Mouse (Mus musculus): Measurements from ENCODE around the gene 4931428F04Rik. TPM values are rescaled to one million over a fixed set of nuclear protein-coding genes. Genes with fewer than 3 reads are reported as not detected.

Gene 4931428F04Rik
- 96.2 and 101 TPM in 2 replicates for polyA plus RNA-seq (2015; fragmentation: Nextera tagmentation; extraction: Ambion mirVana)

- peak within 1 kb of the TSS; percentile 65 for H3K9ac ChIP-seq (replicated peaks)
- WGBS, result 1% methylated on average over 43 of the region's 43 CpGs
- peak within 1 kb of the TSS; percentile 93 for H3K27ac ChIP-seq (replicated peaks)
- H3K36me3 ChIP-seq, result peaks cover 5% of the 10 kb centered on the region
- peak; percentile 39 for ATAC-seq (replicated peaks)
- peak within 1 kb of the TSS; percentile 56 for H3K4me3 ChIP-seq
- peaks cover 54% of the 10 kb centered on the region for H3K4me1 ChIP-seq
- H3K4me2 ChIP-seq (replicated peaks), result peak within 1 kb of the TSS; percentile 86
- H3K9me3 ChIP-seq, result no peaks in the 10 kb centered on the region
- 0 out of 2 replicates have a peak, but pooled peaks cover 4% of the 10 kb centered on the region for H3K27me3 ChIP-seq
Observed at GRCm38 (mm10) chr8:105289805-105290460, at the start of gene 4931428F04Rik. 4931428F04Rik (minus strand) TSS chr8:105289864.

GRCm38 (mm10) chr8:105338992-105339391, 49.3 kb upstream of the 4931428F04Rik start:
- 71% methylated on average over 4 of the region's 4 CpGs for WGBS
- Histone ChIP-seq H3K36me3 (no peaks in the 10 kb centered on the region; the same call in 1 of the 2 replicates), H3K9me3 (no peaks in the 10 kb centered on the region), H3K4me3 (no peak overlapping the region), H3K9ac (replicated peaks) (no peak overlapping the region), H3K4me2 (replicated peaks) (no peak overlapping the region), H3K27me3 (no peaks in the 10 kb centered on the region), H3K4me1 (no peaks in the 10 kb centered on the region), H3K27ac (replicated peaks) (no peak overlapping the region)
- no peak for ATAC-seq (replicated peaks)

- Histone ChIP-seq H3K9ac (replicated peaks) (no peak overlapping the region), H3K27me3 (no peaks in the 10 kb centered on the region), H3K9me3 (no peaks in the 10 kb centered on the region), H3K4me2 (replicated peaks) (no peak overlapping the region), H3K36me3 (peaks cover 9% of the 10 kb centered on the region), H3K4me1 (no peaks in the 10 kb centered on the region), H3K4me3 (no peak overlapping the region), H3K27ac (replicated peaks) (no peak overlapping the region)
- no peak for ATAC-seq (replicated peaks)
- 49% methylated on average over 32 of the region's 32 CpGs for WGBS
Observed at GRCm38 (mm10) chr8:105336373-105337130, 46.9 kb upstream of the 4931428F04Rik start.

DNA sequence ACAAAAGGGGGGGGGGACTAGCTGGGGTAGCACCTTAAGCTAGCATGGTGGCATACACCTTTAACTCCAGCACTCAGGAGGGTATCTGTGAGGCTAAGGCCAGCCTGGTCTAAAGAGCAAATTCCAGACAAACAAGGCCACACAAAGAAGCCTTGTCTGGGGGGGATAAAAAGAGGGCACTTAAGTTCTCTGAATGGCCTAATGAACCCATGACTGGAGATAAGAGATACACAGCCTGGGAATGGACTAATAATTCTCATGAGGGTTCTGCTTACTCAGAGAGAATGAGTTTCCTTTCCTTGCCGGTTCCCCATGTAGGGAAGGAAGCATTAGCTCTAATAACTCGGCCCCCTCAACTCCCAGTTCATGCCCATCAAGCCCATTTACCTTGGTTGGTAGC, 42.9 kb upstream of the 4931428F04Rik start:
- peaks cover 44% of the 10 kb centered on the region for H3K36me3 ChIP-seq

DNA sequence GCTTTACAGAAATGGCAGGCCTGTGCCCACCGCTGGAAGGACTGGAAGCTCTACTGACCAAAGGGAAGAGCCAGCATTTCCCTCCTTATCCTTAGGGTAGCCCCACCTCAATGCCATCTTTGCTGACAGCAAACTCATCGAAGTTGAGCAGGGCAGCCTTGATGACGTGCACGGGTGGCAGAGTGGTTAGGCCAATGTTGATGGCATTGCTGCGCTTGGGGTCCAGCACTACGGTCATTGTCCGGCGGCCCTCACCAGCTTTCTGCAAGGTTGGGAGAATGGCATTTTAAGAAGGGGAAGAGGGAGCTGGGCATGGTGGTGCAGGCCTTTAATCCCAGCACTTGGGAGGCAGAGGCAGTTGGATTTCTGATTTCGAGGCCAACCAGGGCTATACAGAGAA, 42.3 kb upstream of the 4931428F04Rik start:
- Histone ChIP-seq H3K4me3 (no peak overlapping the region), H3K27ac (replicated peaks) (no peak overlapping the region), H3K9me3 (no peaks in the 10 kb centered on the region), H3K36me3 (peaks cover 44% of the 10 kb centered on the region), H3K4me1 (peaks cover 7% of the 10 kb centered on the region), H3K9ac (replicated peaks) (no peak overlapping the region), H3K27me3 (no peaks in the 10 kb centered on the region), H3K4me2 (replicated peaks) (no peak overlapping the region)
- no peak for ATAC-seq (replicated peaks)
- 97% methylated on average over 9 of the region's 9 CpGs for WGBS

More for the DNA sequence above, 42.9 kb upstream of the 4931428F04Rik start:
- Histone ChIP-seq H3K4me3 (no peak overlapping the region), H3K4me2 (replicated peaks) (no peak overlapping the region), H3K27me3 (no peaks in the 10 kb centered on the region), H3K9ac (replicated peaks) (no peak overlapping the region), H3K27ac (replicated peaks) (no peak overlapping the region), H3K4me1 (peaks cover under 1% of the 10 kb centered on the region), H3K9me3 (no peaks in the 10 kb centered on the region)
- 69% methylated on average over 2 of the region's 2 CpGs for WGBS
- ATAC-seq (replicated peaks), result no peak

GRCm38 (mm10) chr8:105331469-105331868, 41.8 kb upstream of the 4931428F04Rik start:
- Histone ChIP-seq H3K4me2 (replicated peaks) (no peak overlapping the region), H3K36me3 (peaks cover 44% of the 10 kb centered on the region), H3K4me3 (no peak overlapping the region), H3K27ac (replicated peaks) (no peak overlapping the region), H3K27me3 (no peaks in the 10 kb centered on the region), H3K4me1 (peaks cover 9% of the 10 kb centered on the region), H3K9ac (replicated peaks) (no peak overlapping the region), H3K9me3 (no peaks in the 10 kb centered on the region)
- WGBS, result 96% methylated on average over 22 of the region's 22 CpGs
- no peak for ATAC-seq (replicated peaks)

GRCm38 (mm10) chr8:105330325-105330724, 40.7 kb upstream of the 4931428F04Rik start:
- no peaks in the 10 kb centered on the region for H3K27me3 ChIP-seq
- peaks cover 13% of the 10 kb centered on the region for H3K4me1 ChIP-seq
- ATAC-seq (replicated peaks), result no peak
- WGBS, result 94% methylated on average over 12 of the region's 12 CpGs
- H3K9ac ChIP-seq (replicated peaks), result no peak overlapping the region
- no peak overlapping the region for H3K4me2 ChIP-seq (replicated peaks)
- peaks cover 44% of the 10 kb centered on the region for H3K36me3 ChIP-seq
- no peak overlapping the region for H3K27ac ChIP-seq (replicated peaks)
- H3K4me3 ChIP-seq, result no peak overlapping the region
- no peaks in the 10 kb centered on the region for H3K9me3 ChIP-seq

- Histone ChIP-seq H3K4me2 (replicated peaks) (peak overlapping the region; percentile 69), H3K4me1 (peaks cover 19% of the 10 kb centered on the region), H3K9me3 (no peaks in the 10 kb centered on the region), H3K36me3 (peaks cover 40% of the 10 kb centered on the region), H3K27ac (replicated peaks) (peak overlapping the region; percentile 77; the same call in 1 of the 2 replicates), H3K27me3 (no peaks in the 10 kb centered on the region), H3K9ac (replicated peaks) (peak overlapping the region; percentile 55), H3K4me3 (peak overlapping the region; percentile 62)
- WGBS, result 38% methylated on average over 6 of the region's 6 CpGs
- no peak; the same call in 1 of the 2 replicates for ATAC-seq (replicated peaks)
Observed at GRCm38 (mm10) chr8:105326968-105327367, 37.3 kb upstream of the 4931428F04Rik start.

DNA sequence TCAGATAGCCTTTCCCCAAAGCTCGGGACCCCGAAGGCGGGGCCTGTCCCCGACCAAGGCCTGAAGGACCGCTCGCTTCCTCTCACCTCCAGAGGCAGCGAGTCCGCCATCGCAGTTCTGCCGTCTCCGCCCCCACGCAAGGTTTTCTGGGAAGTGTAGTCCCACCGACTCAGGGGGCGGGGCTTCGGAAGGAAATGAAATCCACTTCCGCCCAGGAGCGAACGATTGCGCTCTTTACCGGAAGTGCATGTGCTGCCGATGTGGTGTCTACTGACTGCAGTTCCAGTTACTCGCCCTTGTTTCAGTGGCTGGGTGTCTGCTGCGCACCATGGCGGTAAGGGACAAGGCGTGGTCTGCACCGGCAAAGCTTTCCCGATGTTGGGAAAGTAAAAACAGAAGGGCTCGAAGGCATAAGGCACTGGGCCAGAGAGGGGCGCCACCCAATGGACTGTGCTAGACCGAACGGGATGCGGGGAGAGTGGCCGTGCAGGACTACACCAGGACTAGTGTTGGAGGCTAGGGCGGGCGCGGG, 36.5 kb upstream of the 4931428F04Rik start, which contains the start of the genes Lrrc29 and Tmem208:
TSS of gene Lrrc29 (minus strand) at position 138 of the 532 bp plus-strand sequence.
TSS of gene Tmem208 (plus strand) at position 214 of the 532 bp plus-strand sequence.
- peak within 1 kb of the TSS; percentile 79 for H3K4me2 ChIP-seq (replicated peaks)
- H3K4me3 ChIP-seq, result peak within 1 kb of the TSS; percentile 62
- WGBS, result 0% methylated on average over 36 of the region's 36 CpGs
- H3K9me3 ChIP-seq, result no peaks in the 10 kb centered on the region
- peaks cover 38% of the 10 kb centered on the region for H3K36me3 ChIP-seq
- peaks cover 19% of the 10 kb centered on the region for H3K4me1 ChIP-seq
- peak within 1 kb of the TSS; percentile 69 for H3K9ac ChIP-seq (replicated peaks)
- no peaks in the 10 kb centered on the region for H3K27me3 ChIP-seq
- peak within 1 kb of the TSS; percentile 77 for H3K27ac ChIP-seq (replicated peaks)
- ATAC-seq (replicated peaks), result peak; percentile 94

DNA sequence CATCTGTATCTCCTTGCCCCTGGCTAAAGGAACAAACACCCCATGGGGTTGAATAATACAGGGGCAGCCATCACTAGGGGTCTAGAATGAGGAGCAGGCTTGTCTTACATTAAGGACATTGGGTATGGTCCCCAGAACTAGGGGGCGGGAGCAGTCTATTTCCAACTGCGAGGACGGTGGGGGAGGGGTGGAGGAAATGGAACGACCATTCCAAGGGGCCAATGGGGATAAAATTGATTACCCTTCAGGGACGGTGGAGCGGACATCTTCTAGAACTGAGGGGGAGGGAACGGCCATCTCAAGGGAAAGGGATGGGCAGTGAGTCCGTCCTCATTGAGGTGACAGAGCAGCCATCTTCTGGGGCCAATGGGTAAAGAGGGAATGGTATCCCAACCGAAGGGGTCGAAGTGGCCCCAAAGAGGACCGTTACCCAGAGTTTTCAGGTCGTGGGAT, 36.0 kb upstream of the 4931428F04Rik start:
- Histone ChIP-seq H3K9me3 (no peaks in the 10 kb centered on the region), H3K27ac (replicated peaks) (peak overlapping the region; percentile 41; the same call in 1 of the 2 replicates), H3K4me3 (peak overlapping the region; percentile 62), H3K4me1 (peaks cover 19% of the 10 kb centered on the region), H3K27me3 (no peaks in the 10 kb centered on the region), H3K4me2 (replicated peaks) (peak overlapping the region; percentile 79), H3K9ac (replicated peaks) (peak overlapping the region; percentile 69), H3K36me3 (peaks cover 33% of the 10 kb centered on the region)
- ATAC-seq (replicated peaks), result peak; percentile 63; the same call in 1 of the 2 replicates
- WGBS, result under 1% methylated on average over 12 of the region's 12 CpGs

DNA sequence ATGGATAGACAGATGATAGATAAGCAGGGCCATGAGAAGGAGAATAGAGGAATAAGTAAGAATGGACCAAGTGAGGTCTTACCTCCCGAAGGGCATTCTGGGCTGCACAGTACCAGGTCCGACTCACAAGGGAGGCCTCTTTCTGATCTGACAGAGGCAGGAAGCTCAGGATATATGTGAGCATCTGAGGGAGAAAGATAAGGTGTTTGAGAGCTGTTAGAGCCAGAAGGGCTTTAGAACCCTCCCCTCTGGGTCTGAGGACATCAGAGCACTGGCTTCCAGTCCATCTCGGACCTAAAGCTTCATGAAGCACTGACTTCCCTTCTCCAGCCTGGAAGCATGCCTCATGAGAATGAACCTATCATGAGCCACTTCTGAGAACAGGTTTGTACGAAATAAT, 33.5 kb upstream of the 4931428F04Rik start:
- H3K36me3 ChIP-seq, result peaks cover 12% of the 10 kb centered on the region
- WGBS, result 94% methylated on average over 4 of the region's 4 CpGs
- no peak overlapping the region for H3K4me2 ChIP-seq (replicated peaks)
- no peaks in the 10 kb centered on the region for H3K27me3 ChIP-seq
- peaks cover 19% of the 10 kb centered on the region for H3K4me1 ChIP-seq
- H3K9ac ChIP-seq (replicated peaks), result no peak overlapping the region
- H3K27ac ChIP-seq (replicated peaks), result no peak overlapping the region
- no peaks in the 10 kb centered on the region for H3K9me3 ChIP-seq
- no peak for ATAC-seq (replicated peaks)
- no peak overlapping the region for H3K4me3 ChIP-seq
